Mouse (Mus musculus) heart, postnatal 0 days (tissue): ENCODE data around the gene Scyl1.

Experiments used
- CTCF ChIP-seq: IDR thresholded peaks from 2 replicates; pipeline ENCODE4 v1.5.1; 2016; ENCODE audit warnings: antibody characterized with exemption, control low read depth, low read depth
- EP300 ChIP-seq: IDR thresholded peaks from 2 replicates; pipeline ENCODE4 v1.6.1; 2016; ENCODE audit warnings: antibody characterized with exemption, low read depth

DNA sequence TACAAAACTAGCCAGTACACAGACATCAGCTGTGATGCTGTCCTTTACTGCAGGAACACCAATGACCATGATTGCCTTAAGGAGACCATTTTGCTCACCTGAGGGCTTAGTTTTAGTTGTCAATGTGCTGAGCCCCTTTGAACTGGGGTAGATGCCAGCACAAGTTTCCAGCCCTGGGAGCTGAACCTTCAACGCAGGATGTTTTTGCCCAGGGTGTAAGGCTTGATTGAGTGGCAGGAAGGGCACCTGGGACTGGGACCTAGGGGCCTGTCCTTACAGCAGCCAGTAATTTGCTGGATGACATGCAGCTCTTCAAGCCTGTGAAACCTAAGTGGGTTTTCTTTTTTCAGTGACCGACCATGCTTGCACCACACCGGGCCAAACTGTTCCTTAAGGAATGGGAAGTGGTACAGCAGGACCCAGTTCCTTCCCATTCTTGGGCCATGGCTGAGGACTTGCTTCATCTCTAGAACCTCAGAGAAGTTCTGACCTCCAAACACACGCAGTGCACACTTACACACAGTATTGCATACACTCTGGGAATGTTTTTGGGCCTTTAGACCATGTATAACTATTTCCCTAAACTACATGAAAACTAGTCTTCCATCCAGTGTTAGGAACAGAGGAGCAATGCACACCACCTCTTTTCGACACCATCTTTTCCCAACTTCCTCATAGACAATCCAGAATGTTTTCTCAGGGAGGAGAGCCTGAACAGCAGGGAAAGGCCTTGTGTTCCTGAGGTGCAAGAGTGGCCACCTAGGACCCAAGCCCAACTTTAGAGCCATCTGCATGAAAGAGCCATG is 23.8 kb upstream of the Scyl1 start:
- TF ChIP-seq EP300 (peak; percentile 79), CTCF (no peak)
